Mouse (Mus musculus): ENCODE results near the gene Rad23b.

DNA sequence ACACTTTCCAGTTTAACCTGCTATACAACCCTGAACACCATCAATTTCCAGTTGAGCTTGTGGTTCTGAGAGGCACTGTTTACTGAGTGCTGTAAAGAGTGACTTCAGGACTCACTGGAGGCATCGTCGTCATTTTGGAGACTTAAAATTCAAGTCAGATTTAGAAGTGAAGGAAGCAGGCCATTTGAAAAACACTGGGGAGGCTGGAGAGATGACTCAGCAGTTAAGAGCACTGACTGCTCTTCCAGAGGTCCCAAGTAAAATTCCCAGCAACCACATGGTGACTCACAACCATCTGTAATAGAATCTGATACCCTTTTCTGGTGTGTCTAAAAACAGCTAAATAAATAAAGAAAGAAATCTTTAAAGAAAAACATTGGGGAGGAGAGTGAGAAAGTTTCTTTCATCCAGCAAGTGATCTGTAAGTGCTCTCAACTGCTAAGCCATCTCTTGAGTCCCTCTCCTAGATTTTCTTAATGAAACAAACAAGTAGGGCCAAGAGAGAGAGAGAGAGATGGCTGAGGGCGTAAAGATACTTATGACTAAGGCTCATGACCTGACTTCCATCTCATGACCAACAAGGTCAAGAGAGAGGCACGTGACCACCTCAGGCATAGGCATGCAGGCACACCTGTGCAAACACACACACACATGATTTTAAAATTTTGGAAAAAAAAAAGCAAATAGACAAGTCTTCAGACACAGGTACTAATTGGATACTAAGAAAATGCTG is 23.9 kb upstream of the Rad23b start:
- TF ChIP-seq POLR2A (IDR thresholded peaks at IDR 0.05; ENCODE audit: low read depth, low read length): no peak
- no peak for TF ChIP-seq CTCF (conservative IDR thresholded peaks at IDR 0.05; ENCODE audit: insufficient read depth, insufficient read length, low read depth, low read length)

Data from kidney, adult 2 months (tissue).